Mouse (Mus musculus) megakaryocyte, embryonic 14.5 days (primary cell): ENCODE data around the gene Reep6.

ENCODE experiments used
- FLI1 ChIP-seq: IDR thresholded peaks from 2 replicates; pipeline ENCODE4 v1.6.1; 2012; ENCODE audit warnings: low read length, inconsistent platforms, mixed read lengths
- GATA1 ChIP-seq: IDR thresholded peaks from 3 replicates; pipeline ENCODE4 v1.6.1; 2012; ENCODE audit warnings: mixed read lengths, low read length, inconsistent platforms, borderline replicate concordance

- TF ChIP-seq GATA1 (no peak), FLI1 (no peak)
These were observed 48.4 kb upstream of the Reep6 start for GRCm38 (mm10) chr10:80281304-80281703.
